Mouse (Mus musculus) G1E-ER4 (cell line): ENCODE data around the gene Serpina3j. TPM values are rescaled to one million over a fixed set of nuclear protein-coding genes. Genes with fewer than 3 reads are reported as not detected.
"Not testable (repeated sequence)": the region's sequence is repeated elsewhere in the genome, so short reads cannot be mapped to it uniquely, and the experiment has no call there.

Experiments used
- GATA1 ChIP-seq: IDR thresholded peaks from one replicate; pipeline ENCODE4 v1.8.0; 2012; ENCODE audit warnings: low read length, inconsistent platforms
- polyA plus RNA-seq: library from polyadenylated mRNA; stranded (reverse); fragments of >175 nt; gene quantifications from 2 replicates; pipeline ENCODE4 v1.2.3, GENCODE M21; 2012

The Serpina3j gene
- not detected in 2 replicates for polyA plus RNA-seq

- no peak for TF ChIP-seq GATA1
Observed at GRCm38 (mm10) chr12:104314253-104314652, at the start of gene Serpina3j. Gene Serpina3j, plus strand, starts transcription at chr12:104314553.

GRCm38 (mm10) chr12:104266374-104266773, 48.0 kb upstream of the Serpina3j start:
- no peak for TF ChIP-seq GATA1

- no peak for TF ChIP-seq GATA1
Observed at GRCm38 (mm10) chr12:104278216-104279055, 35.9 kb upstream of the Serpina3j start.

GRCm38 (mm10) chr12:104279056-104279435, 35.3 kb upstream of the Serpina3j start:
- TF ChIP-seq GATA1: no peak

GRCm38 (mm10) chr12:104283380-104283779, 31.0 kb upstream of the Serpina3j start:
- TF ChIP-seq GATA1: no peak

- no peak for TF ChIP-seq GATA1
Observed at GRCm38 (mm10) chr12:104288336-104288735, 26.0 kb upstream of the Serpina3j start.

GRCm38 (mm10) chr12:104289872-104290271, 24.5 kb upstream of the Serpina3j start:
- no peak for TF ChIP-seq GATA1

- TF ChIP-seq GATA1: no peak
Observed at GRCm38 (mm10) chr12:104293963-104294362, 20.4 kb upstream of the Serpina3j start.

- no peak for TF ChIP-seq GATA1
Observed at GRCm38 (mm10) chr12:104298049-104298448, 16.3 kb upstream of the Serpina3j start.

GRCm38 (mm10) chr12:104305991-104306390, 8.4 kb upstream of the Serpina3j start:
- TF ChIP-seq GATA1: no peak

GRCm38 (mm10) chr12:104322454-104322853, 8.1 kb downstream of the Serpina3j start:
- TF ChIP-seq GATA1: no peak

- no peak for TF ChIP-seq GATA1
Observed at GRCm38 (mm10) chr12:104331701-104332100, 17.3 kb downstream of the Serpina3j start.

- TF ChIP-seq GATA1: not testable (repeated sequence)
Observed at GRCm38 (mm10) chr12:104338226-104338625, 23.9 kb downstream of the Serpina3j start, which contains the start of the genes Serpina3k and Serpina3m. Gene Serpina3k, plus strand, starts transcription at chr12:104338486. Gene Serpina3m, plus strand, starts transcription at chr12:104338486.

GRCm38 (mm10) chr12:104338705-104339104, 24.4 kb downstream of the Serpina3j start:
- TF ChIP-seq GATA1: no peak

- TF ChIP-seq GATA1: no peak
Observed at GRCm38 (mm10) chr12:104345181-104345580, 30.8 kb downstream of the Serpina3j start.

- no peak for TF ChIP-seq GATA1
Observed at GRCm38 (mm10) chr12:104345707-104346106, 31.4 kb downstream of the Serpina3j start.

- TF ChIP-seq GATA1: no peak
Observed at GRCm38 (mm10) chr12:104347091-104347490, 32.7 kb downstream of the Serpina3j start.
